Mouse (Mus musculus): ENCODE measurements at regions not wholly inside any gene's neighbourhood (a gene's known extent, or its start where the extent isn't known, plus 50 kb on each side); places are given as distances from the start of the nearest gene placed in this dataset.

DNA sequence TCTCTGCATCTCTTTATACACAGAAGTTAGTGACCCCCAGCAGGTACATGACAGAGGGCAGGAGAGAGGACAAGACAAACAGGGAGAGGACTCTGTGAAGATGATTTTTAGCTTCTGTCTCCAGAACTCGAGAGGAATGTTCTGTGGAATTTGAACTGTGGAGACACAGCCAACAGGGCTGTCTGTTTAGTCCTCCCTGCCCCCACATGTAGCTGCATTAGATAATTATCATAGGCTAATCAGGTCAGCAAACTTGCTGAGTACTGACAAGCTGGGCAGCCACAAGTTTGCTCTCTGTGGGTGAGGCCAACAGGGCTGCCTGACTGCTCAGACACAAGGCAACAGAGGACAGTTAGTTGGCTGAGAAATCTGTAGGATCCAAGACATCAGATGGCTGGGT, 329.0 kb upstream of the Zfp462 start:
- Histone ChIP-seq H3K27ac (no peak overlapping the region), H3K4me2 (no peak overlapping the region), H3K27me3 (no peaks in the 10 kb centered on the region), H3K4me3 (no peak overlapping the region), H3K4me1 (peaks cover 24% of the 10 kb centered on the region), H3K9ac (no peak overlapping the region), H3K36me3 (ENCODE audit: poor library complexity, severe bottlenecking) (no peaks in the 10 kb centered on the region), H3K9me3 (replicated peaks) (no peaks in the 10 kb centered on the region)
- WGBS, result 36% methylated on average over 1 of the region's 1 CpGs
- no peak for ATAC-seq

DNA sequence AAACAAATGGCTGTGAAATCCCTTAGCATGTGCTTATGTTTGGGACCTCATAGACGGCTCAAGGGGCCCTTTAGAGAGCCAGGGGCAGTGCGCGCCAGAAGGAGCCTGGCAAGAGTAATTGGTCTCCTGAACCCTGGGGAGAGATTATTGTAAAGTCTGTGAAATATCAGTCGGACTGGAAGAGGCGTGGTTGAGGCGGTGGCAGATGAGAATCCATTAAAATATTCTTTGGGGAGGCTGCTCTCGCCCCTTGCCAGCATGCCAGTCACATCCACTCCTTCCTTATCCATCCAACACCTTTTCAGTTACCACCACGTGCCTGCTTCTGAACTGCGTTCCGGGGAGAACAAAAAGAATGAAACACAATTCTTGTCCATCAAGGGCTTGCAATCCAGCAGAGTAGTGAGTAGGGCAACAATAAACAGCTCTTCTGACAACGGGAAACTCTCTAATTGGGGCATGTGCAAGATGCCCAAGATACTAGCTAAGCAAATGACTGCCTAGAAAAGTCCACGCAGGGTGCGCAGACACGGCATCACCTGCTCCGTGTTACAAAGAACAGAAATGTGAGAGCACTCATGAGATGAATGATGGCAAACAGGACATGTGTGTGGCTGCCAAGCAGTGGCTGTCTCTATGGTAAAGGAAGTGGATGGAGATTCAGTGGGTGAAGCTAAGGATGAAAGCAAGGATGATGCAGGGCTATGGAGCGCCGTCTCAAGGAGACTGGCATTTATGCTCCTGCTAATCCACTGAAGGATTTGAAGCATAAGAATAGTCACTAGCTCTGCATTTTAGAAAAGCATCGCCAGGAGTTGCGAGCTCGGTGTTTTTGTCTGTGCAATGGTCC, 320.6 kb upstream of the Zfp462 start:
- H3K27ac ChIP-seq, result peak overlapping the region; percentile 49
- no peaks in the 10 kb centered on the region for H3K27me3 ChIP-seq
- H3K4me3 ChIP-seq, result no peak overlapping the region
- WGBS, result 35% methylated on average over 20 of the region's 20 CpGs
- no peaks in the 10 kb centered on the region for H3K9me3 ChIP-seq (replicated peaks)
- no peak overlapping the region for H3K9ac ChIP-seq
- H3K4me2 ChIP-seq, result peak overlapping the region; percentile 34
- no peaks in the 10 kb centered on the region for H3K36me3 ChIP-seq (ENCODE audit: poor library complexity, severe bottlenecking)
- peak; percentile 88 for ATAC-seq
- peaks cover 16% of the 10 kb centered on the region for H3K4me1 ChIP-seq

DNA sequence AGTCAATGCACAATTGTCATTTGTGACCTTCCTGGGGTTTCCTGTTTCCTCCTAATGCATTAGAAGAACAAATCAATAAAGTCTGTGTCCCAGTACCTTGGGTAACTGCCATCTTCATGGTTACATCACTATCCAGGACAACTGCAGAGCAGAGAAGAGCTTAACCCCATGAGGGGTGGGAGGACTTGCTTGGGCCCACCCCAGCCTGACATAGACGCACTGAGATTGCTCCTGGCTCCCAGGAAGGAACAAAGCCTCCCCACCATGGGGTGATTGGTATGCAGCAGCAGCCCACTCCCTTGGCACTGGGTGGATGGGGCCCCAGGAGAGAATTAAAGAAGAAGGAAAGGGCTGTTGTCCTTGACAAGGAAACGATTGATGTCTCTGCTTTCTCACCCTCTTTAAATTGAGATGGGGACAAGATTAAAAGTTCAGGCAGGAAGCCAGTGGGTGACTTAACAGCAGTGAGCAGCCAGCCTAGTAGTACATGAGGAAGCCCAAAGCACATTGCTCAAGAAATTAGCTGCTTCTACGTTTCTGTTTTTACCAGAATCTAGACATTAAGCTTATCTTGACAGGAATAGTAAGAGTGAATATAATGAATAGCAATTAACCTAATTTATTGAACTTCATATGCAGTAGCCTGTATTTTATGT, 307.7 kb upstream of the Zfp462 start:
- H3K27ac ChIP-seq, result no peak overlapping the region
- H3K27me3 ChIP-seq, result no peaks in the 10 kb centered on the region
- H3K4me2 ChIP-seq, result no peak overlapping the region
- ATAC-seq, result no peak; the same call in 1 of the 2 replicates
- H3K9me3 ChIP-seq (replicated peaks), result no peaks in the 10 kb centered on the region
- peaks cover 5% of the 10 kb centered on the region; the same call in 1 of the 2 replicates for H3K4me1 ChIP-seq
- no peak overlapping the region for H3K9ac ChIP-seq
- H3K36me3 ChIP-seq (ENCODE audit: poor library complexity, severe bottlenecking), result no peaks in the 10 kb centered on the region
- H3K4me3 ChIP-seq, result no peak overlapping the region
- 25% methylated on average over 3 of the region's 3 CpGs for WGBS

DNA sequence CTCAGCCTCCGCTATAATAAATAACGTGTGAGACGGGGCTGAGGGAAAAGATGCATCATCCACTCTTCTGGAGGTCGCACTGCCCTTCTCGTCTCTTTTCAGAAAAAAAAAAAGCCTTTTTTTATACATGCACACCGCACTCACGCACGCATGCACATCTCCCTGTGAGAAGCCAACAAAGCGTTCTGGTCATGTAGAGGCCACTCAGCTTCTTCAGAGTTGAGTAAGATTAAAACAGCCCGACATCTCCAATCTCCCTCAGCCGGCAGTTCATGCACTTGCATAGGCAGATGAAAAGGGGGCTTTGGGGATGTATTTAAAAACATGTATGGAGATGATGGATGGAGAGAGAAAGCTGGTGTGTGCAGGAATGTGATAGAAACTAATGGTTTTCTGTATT, 298.8 kb upstream of the Zfp462 start:
- ATAC-seq, result no peak
- no peaks in the 10 kb centered on the region for H3K36me3 ChIP-seq (ENCODE audit: poor library complexity, severe bottlenecking)
- no peaks in the 10 kb centered on the region for H3K9me3 ChIP-seq (replicated peaks)
- no peak overlapping the region for H3K4me3 ChIP-seq
- H3K9ac ChIP-seq, result no peak overlapping the region
- 79% methylated on average over 11 of the region's 11 CpGs for WGBS
- no peaks in the 10 kb centered on the region for H3K27me3 ChIP-seq
- H3K27ac ChIP-seq, result 0 out of 2 replicates have a peak overlapping the region, but pooled peaks have one; percentile 15
- H3K4me1 ChIP-seq, result peaks cover 15% of the 10 kb centered on the region; the same call in 1 of the 2 replicates
- H3K4me2 ChIP-seq, result no peak overlapping the region

DNA sequence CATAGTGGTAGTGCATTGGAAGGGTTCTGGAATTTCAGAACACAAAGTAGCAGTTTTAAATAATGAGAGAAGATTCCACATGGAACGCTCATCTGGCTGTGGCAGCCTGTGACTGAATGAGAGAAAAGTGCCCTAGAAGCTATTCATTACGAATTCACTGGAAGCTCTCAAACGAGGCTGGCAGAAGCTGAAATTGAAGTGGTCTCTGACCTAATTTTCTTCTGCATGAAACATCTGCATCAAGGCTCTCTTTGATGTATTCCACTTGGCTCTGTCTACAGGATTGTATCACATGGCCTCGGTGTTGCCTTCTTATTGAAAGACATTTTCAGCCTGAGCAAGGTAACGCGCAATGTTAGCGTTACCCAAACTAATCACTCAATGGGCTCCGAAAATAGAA, 298.4 kb upstream of the Zfp462 start:
- Histone ChIP-seq H3K4me1 (peaks cover 17% of the 10 kb centered on the region), H3K9ac (no peak overlapping the region), H3K36me3 (ENCODE audit: poor library complexity, severe bottlenecking) (no peaks in the 10 kb centered on the region), H3K27ac (0 out of 2 replicates have a peak overlapping the region, but pooled peaks have one; percentile 15), H3K9me3 (replicated peaks) (no peaks in the 10 kb centered on the region), H3K27me3 (no peaks in the 10 kb centered on the region), H3K4me3 (no peak overlapping the region), H3K4me2 (0 out of 2 replicates have a peak overlapping the region, but pooled peaks have one; percentile 32)
- peak; percentile 71 for ATAC-seq
- 31% methylated on average over 8 of the region's 8 CpGs for WGBS

DNA sequence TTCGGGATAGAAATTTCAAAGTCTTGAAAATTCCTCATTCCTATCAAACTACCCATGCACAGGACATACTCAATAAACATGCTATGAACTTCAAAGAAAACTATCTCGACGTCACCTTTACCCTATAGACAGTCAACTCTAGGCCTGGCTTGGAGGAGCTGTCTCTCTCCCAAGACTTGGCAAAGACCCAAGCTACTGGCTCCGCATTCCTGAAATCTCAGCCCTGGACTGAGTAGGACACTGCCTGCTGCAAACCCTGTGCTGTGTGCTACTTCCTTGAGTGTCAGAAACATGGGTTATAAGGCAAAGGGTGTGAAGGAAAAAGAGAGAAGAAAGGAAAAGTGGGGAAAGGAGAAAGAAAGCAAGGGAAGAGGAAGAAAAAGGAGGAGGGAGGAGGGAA, 296.6 kb upstream of the Zfp462 start:
- no peak overlapping the region for H3K4me3 ChIP-seq
- H3K27me3 ChIP-seq, result no peaks in the 10 kb centered on the region
- 80% methylated on average over 4 of the region's 4 CpGs for WGBS
- H3K9ac ChIP-seq, result no peak overlapping the region
- H3K4me1 ChIP-seq, result peaks cover 35% of the 10 kb centered on the region
- no peak overlapping the region for H3K27ac ChIP-seq
- ATAC-seq, result no peak
- H3K4me2 ChIP-seq, result no peak overlapping the region
- no peaks in the 10 kb centered on the region for H3K9me3 ChIP-seq (replicated peaks)
- no peaks in the 10 kb centered on the region for H3K36me3 ChIP-seq (ENCODE audit: poor library complexity, severe bottlenecking)

DNA sequence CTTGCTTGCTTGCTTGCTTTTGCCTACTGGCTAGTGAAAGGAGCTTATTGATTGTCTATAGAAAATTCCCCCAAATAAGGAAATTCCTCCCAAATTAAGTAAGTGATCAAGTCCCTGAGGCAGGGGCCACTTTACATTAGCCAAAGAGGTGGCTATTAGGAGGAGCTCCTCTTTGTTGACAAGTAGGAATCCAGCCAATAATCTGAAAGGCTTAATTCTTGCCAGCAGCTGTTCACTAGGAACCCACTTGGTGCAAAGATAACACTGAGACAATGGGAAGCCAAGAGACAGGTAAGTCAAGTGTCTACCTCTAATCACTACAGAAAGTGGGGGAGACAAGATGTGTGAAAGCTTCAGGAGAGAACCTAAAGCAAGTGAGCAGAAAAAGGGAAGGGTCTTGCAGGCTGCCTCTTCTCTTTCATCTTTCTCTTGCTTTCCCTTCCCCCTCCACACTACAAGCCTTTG, 293.2 kb upstream of the Zfp462 start:
- ATAC-seq, result no peak; the same call in 1 of the 2 replicates
- no peak overlapping the region; the same call in 1 of the 2 replicates for H3K9ac ChIP-seq
- peaks cover 36% of the 10 kb centered on the region for H3K4me1 ChIP-seq
- H3K27ac ChIP-seq, result peak overlapping the region; percentile 93
- no peaks in the 10 kb centered on the region for H3K27me3 ChIP-seq
- no peak overlapping the region for H3K4me3 ChIP-seq
- peak overlapping the region; percentile 35; the same call in 1 of the 2 replicates for H3K4me2 ChIP-seq
- no peaks in the 10 kb centered on the region for H3K36me3 ChIP-seq (ENCODE audit: poor library complexity, severe bottlenecking)
- no peaks in the 10 kb centered on the region for H3K9me3 ChIP-seq (replicated peaks)

DNA sequence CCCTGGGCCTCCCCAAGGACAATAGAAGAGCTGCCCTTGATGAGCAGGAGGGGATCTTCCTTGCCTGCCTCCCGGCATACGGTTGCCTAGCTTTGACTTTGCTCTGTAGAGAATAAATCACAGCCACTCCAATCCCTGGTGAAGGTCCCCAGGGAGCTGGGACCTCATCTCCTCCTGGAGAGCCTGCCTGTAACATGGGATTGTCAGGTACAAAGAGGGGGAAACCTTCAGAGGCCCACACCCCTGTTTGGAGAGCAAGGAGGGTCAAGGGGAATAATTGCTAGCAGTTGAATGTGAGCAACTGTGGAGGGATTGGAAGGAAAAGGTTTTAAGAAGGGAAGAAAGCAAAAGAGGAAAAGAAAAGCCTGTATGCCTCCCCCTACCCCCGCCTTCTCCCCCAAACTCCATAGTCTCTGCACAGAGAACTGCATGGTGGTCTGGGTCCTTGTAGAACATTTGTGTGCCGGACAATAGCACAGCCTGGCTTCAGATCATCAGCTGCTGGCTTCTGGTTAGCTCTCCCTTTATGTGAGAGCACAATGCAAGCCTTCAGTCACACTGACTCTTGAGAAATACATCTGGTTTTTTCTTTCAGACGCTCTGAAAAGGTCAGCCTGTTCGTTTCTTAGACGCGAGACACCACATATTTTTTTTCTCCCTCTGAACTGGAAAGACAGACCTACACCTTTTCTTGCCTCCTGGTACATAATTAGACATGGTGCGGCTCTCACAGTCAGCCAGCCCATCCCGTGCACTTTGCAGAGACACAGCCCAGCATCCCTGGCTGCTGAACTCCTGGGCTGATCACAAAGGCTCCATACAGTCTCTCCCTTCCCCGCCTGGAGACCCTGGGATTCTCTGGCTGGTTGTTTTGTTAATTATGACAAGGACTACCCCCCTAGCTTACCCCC, 292.5 kb upstream of the Zfp462 start:
- Histone ChIP-seq H3K4me3 (no peak overlapping the region), H3K9me3 (replicated peaks) (no peaks in the 10 kb centered on the region), H3K36me3 (ENCODE audit: poor library complexity, severe bottlenecking) (no peaks in the 10 kb centered on the region), H3K27ac (peak overlapping the region; percentile 93), H3K27me3 (no peaks in the 10 kb centered on the region), H3K4me1 (peaks cover 29% of the 10 kb centered on the region), H3K4me2 (peak overlapping the region; percentile 35), H3K9ac (peak overlapping the region; percentile 51)
- peak; percentile 91 for ATAC-seq
- 3% methylated on average over 11 of the region's 11 CpGs for WGBS

DNA sequence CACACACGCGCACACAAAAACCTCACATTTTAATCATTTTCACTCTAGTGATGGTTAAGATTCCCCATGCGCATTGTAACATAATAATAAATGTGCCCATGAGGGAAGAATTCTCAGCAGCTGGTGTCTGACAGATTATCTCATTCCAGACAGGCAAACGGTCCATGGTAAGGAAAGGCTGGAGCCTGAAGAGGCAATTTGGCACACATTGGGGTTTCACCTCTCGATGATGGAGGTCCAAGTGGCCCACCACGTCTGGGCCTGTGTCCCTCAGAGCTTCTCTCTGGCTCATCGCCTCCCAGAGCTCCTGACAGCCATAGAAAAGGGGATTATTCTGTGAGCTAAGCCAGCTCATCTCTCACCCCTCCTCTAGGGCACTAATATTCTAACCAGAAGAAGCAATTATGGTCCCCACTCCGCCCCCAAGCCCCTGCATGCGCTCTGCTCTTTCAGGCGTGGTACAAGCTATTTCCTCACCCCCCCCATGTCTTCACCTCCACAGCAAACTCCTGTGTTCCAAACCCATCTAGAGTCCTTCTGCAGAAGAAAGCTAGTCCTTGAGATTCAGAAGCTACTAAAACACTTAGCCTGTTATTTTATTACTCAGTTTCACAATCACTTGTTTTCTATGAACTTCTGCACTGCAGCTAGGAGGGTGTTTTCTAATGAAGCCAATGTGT, 291.6 kb upstream of the Zfp462 start:
- Histone ChIP-seq H3K4me2 (peak overlapping the region; percentile 35), H3K9me3 (replicated peaks) (no peaks in the 10 kb centered on the region), H3K27ac (peak overlapping the region; percentile 93), H3K4me1 (peaks cover 26% of the 10 kb centered on the region), H3K9ac (peak overlapping the region; percentile 51; the same call in 1 of the 2 replicates), H3K27me3 (no peaks in the 10 kb centered on the region), H3K4me3 (no peak overlapping the region), H3K36me3 (ENCODE audit: poor library complexity, severe bottlenecking) (no peaks in the 10 kb centered on the region)
- ATAC-seq, result peak; percentile 70
- 30% methylated on average over 10 of the region's 10 CpGs for WGBS
